Mouse (Mus musculus): ENCODE data around the gene Zfp366. TPM values are rescaled to one million over a fixed set of nuclear protein-coding genes. Genes with fewer than 3 reads are reported as not detected.
"Not testable (repeated sequence)": the region's sequence is repeated elsewhere in the genome, so short reads cannot be mapped to it uniquely, and the experiment has no call there.

Zfp366 gene
- total RNA-seq (2021): 10 to 100 TPM; 14.1 to 14.9 TPM
- long read RNA-seq, experiment 1, partial matches to known transcripts: 1 of 2 reads
- long read RNA-seq, experiment 1, other reads (novel, unspliced or antisense): 1 of 2 reads
- long read RNA-seq, experiment 2: 0 reads

DNA sequence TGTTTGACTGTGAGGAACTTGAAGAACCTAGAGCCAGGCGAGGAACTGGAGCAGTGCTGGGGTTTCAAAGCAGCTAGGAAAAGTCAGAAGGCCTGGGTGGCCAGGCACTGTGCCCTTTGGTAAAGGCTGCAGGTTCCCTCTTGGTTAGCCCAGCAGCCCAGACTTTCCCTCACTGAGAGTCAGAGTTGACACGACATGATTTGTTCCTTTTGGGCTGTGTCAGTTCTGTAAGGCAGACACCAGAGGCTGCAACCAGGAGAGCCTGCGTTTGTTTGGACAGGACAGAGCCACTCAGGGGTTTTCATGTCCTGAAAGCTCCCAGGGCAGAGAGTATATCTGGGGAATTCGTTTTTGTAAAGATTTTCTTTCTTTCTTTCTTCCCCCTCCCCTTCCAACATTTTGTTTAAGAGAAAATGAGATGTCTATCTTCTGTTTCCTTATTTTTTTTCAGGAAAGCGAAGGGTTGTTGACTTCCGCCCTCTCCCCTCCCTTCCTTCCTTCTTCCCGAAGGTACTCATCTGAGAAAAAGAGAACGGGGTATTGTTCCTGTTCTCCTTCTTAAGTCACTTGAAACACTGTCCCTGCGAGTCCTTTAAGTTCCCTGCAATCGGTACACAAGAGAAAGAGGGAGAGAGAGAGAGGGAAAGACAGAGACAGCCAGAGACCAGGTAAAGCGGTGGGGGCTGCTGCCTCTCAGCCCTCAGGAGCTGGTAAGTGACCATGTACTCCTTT is at the start of gene Zfp366:
Zfp366 (plus strand) TSS at position 669 of the 732 bp plus-strand sequence.
- DNase-seq: peak in 1 of 2 experiments; percentile 45

DNA sequence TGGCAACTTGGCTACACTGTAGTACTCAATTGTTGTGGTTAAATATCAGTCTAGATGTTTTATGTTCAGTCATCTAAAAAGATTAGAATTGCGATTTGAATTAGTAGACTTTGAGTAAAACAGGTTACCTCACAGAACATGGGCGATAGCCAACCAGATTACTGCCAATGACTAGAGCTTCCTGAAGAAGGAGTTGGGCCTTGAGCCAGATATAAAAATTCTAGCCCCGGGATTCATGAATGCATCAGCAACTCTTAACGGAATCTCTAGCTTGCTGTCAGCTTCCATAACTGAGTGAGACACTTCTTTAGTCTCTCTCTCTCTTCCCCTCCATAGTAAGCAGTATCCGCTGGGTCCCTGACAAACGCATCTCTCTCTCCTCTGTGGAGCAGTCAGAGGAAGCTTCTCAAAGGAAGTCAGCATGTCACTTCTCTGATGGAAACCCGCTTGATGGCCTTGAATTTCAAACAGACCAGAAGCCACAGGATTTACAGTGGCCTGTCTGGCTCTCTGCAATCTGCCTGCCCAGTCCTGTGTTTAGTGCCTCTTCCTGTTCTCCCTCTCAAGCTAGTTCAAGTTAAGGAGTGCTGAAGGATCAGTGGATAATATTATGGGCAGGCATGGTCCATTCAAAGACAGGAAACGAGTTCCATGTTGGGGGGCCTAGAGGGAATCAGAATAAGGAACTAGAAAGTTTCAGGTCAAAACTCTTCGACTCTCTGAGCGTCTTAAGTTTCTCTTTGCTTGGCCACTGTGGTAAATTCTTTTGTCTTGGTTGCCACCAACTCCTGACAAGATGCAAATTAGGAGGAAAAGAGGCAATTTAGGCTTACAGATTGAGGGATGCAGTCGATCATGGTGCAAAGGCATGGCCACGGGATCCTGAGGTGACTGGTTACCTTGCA is 46.0 kb upstream of the Zfp366 start:
- DNase-seq: no peak

DNA sequence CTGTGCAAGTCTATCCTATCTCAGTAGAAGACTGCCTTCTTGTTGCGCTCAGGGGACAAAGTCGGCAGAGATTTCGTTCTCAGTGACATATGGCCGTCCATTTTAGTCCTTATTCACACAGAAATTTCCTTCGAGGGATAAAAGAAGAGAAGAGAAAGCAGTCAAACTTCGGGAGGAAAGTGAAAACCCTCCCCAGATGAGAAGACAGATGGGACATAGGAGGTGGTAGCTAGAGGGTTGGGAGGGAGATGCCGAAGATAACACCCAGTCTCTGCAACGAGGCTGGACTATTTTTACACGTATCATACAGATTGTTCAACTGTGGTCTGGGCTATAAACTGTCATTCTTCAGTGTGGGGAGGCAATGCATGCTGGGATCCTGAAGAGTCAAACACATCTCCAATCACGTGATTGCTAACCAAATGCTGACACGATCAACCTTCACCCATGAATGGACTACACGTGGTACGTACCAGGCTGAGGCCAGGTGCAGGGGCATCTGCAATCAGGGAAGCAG is 38.2 kb upstream of the Zfp366 start:
- no peak for DNase-seq

DNA sequence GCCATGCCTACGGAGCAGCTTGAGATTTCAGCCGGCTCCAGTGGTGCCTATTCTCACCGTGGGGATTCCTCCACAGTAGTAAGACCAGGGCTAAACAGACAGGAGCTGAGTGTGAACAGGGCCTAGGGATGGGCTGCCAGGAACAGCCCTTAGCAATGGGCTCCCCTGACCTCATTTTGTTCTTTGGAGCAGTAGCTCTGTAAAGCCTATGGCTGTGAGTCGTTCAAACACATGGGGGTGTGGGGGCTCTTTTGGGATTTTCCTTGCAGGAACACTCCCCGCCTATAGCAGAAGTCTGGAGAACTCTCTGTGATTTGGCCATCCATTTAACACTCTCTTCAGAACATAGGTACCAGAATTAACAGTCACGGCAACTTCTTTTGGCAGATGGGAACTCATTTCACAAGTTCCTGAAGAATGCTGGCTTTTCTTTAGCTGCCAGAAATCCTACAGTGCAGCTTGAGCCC is 36.9 kb upstream of the Zfp366 start:
- DNase-seq: no peak

DNA sequence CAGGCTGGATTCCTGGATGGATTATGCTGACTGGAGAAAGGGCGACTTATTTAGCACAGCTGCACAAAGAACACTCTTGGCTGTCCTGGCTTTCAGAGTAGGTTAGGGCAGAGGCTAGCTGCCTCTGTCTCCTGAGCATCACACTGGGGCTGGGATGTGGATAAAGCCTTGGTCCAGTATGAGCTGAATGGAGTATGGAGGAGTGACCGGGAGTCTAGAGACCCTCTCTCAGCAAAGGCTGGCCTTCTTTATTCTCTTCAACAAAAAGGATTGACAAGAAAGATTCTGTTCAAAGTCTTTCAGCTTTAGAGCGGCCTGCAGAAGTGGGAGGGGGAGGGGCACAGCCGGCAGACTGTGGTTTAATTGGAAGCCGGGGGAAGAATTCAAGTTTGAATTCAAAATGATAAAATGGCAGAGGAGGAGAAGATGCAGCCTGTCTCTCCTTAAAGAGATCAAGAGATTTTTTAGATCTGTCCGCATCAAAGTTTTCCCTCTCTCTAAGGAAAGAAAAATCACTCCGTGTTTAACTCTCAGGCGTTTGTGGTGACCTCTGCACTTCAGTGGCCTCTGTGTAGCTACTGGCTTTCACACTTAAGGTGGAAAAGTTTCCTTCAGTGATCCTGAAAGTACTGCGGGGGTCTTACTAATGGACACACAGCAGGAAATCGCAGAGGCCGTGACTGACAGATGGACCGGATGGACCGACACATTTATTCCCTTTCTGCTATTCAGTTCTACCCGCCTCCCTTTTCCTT is 34.9 kb upstream of the Zfp366 start:
- DNase-seq: no peak

DNA sequence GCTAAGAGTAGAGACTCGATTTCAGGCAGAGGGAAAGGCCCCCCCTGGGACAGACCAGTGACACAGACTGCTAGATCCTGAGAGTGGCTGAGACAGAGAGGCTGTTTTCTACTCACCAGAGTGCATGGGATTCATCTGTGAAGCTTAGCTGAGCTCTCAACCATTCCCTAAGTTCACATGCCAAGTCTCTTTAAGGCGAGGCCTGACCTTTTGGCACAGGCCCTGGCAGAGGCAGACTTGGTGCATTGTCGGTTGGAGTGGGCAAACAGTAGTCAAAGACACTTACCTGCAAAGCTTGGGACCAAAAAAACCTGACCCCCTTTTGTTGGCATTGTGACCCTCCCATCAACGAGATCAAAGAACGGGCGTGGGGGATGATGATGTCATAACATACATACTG is 34.0 kb upstream of the Zfp366 start:
- no peak for DNase-seq

DNA sequence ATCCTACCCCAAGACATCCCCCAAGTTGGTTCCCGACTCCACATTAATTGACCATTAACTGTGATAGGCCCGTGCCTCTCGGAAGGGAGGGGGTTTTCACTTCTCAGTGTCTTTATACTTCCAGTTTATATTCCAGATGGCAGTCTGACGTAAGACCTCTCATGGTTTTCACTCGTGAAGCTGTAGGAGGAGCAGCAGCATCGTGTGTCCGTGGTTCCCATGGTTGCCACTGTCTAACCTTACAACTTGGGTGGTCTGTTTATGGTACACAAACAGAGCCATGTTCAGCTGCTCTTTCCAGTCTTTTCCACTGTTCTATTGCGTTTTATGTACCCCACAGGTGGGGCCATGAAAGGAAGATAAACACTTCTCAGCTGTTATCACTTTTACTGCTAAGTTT is 33.5 kb upstream of the Zfp366 start:
- DNase-seq: no peak

DNA sequence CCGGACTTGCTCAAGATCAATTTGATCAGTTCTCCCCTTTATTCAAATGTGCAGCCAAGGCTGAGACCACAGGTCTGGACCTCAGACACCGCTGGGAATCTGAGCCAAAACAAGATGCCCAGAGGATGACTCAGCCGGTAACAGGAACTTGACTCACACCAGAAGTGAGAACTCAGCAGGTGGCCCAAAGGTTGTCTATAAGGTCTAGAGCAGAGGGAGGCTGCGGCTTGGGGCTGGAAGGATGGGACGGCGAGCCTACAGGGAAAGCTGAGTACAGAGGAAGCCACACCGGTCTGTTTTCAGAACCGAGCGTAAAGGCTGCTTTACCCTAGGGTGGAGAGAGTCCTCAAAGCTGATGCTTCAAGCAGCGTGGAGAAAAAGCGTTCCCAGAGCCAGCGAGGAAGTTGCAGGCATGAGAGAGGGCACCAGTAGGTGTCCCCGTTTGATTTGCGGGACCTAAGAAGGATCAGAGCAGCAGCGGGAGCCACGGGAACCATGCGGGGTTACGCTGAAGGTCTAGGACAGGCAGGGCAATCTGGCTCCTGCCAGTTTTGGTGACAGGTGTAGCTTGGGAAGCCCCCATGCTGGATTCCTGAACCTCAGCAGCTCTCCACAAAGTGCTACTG is 32.2 kb upstream of the Zfp366 start:
- DNase-seq: no peak

DNA sequence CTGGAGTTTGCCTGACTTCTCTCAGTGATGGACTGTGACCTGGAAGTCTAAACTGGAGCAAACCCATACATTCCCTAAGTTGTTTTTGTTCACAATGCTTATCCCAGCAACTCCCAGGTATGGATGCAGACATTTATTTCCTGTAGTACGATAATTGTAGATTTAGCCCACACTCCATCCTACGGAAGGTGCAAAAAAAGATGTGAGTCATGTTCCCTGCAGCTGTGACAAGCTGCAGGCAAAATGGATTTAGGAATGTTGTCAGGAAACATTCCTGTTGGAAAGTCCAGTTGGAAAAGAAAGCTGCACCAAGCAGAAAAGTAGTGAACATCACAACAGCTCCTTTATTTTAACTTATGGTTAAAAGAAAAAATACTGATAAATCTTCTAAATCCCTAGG is 26.9 kb upstream of the Zfp366 start:
- DNase-seq: no peak

DNA sequence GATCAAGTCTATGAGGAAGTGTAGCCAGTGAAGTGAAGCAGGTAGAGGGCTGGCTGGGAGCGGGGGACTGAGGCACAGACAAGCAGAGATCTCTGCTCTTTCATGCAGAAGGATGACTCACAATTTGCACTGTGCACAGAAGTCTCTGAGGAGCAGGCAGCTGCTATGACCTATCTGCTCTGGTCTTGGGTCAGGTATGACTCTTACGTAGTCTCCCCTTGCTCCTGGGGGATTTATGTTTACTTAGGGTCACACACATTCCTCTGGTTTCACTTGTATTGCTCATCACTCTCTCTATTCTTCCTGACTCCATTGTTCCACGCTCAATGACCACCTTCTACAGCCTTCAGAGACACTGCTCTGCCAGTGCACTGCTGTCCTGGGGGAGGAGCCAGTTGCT is 25.9 kb upstream of the Zfp366 start:
- no peak for DNase-seq

DNA sequence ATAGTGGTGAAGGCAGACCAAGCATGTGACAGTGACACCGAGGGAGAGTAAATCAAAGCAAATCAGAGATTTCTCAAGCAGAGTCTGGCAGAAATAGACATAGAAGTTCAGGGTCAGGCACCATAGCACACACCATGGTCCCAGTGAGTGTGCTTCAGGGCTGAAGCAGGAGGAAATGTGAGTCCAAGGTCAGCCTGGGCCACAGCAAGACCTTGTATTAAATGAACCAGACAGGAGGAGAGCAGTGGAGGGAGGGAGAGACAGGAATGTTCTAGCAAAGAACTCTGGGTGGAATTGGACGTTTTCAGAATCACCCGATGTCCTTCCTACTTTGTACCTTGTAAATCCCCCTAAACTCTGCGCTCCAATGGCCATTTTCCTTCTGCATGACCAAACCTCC is 21.6 kb upstream of the Zfp366 start:
- DNase-seq: no peak

DNA sequence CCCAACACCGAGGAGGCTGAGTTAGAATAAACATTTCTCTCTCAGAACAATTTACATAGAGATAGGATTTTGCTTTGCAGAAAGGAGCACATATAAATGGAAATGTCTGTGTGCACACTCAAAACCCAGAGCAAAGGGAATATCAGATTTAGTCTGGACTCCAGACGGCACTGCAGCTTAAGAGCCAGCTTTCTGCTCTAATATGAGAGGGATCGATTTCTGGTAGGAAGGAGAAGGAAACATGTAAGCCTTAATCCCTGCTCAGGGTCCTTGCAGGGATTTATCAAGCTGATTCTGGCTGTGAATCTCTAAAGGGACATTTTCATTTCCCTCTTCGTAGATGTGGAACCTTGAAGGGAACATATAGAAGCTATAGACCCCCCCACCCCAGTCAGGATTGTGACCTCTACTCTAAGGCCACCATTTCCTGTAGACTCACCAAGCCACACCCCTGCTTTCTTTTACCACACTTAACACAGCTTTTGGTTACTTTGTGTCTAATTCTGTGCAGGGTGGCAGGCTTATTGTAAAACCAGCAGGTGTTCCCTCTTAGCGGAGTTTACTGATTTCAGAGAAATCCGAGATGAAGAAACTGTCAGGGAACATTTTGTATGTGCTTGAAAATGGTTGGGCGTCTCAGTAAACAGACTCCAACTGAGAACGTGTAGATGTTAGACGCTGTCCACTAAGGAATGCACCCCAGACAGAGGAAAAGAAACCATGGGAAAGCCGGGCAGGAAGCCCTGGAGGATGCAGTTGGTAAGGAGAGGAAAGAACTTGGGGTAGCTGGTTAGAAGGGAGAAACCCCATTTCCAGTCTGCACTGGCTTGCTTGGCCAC is 20.9 kb upstream of the Zfp366 start:
- DNase-seq: no peak

DNA sequence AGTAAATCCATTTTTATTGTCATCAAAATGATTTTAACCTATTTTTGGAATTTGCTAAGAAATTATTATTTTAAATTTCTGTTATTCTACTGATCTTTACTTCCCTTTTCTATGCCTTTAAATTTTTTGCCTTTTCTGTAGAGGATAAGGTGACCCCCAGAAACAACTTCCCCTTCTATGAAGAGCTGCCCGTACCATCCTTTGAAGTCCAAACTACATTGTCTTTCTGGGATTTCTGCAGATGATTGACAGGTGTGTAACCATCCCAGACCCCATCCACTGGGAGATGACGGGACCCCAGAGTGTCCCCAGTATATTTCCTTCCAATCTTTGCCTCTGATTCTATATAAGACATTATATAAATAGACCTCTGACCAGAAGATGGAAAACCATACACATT is 20.3 kb upstream of the Zfp366 start:
- no peak for DNase-seq

DNA sequence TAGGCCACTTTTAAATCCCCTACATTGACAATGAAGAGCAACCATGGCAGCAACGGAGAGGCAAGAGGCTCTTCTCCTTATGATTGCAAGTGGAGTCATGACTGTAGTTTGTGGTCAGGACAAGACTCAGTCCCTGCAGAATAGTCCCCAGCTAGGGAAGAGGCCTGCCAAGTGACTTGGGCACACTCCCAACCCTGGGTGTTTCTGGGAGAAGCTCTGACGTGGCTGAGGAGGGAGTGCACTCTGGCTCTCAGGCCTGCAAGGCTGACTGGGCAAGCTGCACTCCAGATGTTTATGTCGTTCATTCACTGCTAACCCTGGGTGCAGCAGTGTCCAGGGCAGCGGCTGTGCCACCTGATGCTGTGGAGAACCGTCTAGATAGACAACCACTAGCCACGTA is 15.2 kb upstream of the Zfp366 start:
- peak; percentile 92 to 94 for DNase-seq

DNA sequence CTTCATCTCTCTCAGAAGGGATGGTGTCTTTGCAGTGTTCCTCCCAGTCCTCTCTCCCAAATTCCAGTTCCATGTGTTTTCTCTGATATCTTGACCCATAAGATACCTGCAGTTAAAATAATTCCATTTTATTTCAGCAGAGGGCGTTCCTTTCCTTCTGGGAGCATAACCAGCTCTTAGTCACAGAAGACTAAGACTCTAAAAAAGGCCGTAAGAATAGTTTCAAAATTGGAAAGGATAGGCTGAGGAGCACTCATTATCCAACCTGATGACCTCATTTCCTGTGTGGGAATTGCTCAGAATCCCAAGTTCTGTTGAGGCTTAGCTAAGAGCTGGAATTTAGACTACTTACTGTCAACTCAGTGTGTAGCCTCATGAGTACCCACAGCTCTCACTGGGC is 14.3 kb upstream of the Zfp366 start:
- DNase-seq: peak; percentile 38 to 76

DNA sequence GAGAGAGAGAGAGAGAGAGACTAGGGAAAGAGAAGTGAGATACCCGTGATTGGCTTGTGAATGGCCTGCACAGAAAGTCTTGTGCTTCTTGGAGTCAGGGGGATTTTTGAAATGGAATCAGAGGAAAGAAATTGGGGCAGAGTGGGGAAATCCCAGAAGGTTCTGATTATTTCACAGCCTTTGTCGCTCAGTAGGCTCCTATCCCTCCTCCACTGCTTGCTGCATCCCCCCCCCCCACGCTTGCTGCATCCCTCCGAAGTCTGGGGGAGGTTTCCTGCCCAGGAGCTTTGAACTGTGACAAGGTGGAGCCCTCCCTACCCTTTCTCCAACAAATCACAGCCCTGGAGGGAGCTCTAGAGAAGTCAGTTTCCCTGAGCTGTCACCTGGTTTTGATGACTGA is 10.8 kb upstream of the Zfp366 start:
- DNase-seq: no peak

DNA sequence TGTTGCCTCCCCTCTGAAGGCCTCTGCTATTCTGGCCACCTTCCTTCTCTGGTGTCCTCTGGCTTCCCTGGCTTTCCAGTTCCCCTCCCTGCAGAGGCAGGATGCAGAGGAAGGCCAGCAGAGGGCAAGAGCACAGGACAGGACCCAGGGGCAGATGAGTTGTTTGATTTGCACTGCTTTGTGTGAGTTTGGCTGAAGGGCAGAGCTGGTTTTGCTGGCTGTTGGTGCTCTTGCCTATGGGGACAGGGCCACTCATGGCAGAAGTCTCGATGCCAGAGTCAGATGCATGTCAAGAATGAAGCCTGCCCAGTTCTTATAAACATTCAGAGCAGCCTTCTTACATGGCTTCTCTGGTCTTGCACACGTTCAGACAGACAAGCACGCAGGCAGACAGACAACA is 1.8 kb upstream of the Zfp366 start:
- not testable (repeated sequence) for DNase-seq

DNA sequence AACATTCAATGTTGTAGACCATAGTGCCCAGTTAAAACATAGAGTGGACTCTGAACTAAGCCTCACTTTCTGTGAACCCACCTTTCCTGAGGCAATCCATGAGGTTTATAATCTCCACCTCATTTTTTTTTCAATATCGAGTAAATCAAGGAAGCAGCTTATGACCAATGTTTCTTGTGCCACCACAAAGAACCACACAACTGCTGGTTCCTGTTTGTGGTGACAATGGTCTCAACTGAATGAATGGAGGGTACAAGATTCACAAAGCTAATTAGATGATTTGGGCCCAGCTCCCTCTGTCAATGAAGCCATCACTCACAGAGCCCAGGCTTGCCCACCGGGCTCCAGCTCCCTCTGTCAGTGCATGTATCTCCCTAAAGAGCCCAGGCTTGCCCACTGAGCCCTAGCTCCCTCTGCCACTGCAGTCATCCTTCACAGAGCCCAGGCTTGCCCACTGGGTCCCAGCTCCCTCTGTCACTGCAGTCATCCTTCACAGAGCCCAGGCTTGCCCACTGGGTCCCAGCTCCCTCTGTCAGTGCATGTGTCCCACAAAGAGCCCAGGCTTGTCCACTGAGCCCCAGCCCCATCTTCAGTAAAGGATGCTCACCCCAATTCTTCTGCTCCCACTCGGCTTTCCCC is 1.2 kb upstream of the Zfp366 start:
- no peak for DNase-seq

DNA sequence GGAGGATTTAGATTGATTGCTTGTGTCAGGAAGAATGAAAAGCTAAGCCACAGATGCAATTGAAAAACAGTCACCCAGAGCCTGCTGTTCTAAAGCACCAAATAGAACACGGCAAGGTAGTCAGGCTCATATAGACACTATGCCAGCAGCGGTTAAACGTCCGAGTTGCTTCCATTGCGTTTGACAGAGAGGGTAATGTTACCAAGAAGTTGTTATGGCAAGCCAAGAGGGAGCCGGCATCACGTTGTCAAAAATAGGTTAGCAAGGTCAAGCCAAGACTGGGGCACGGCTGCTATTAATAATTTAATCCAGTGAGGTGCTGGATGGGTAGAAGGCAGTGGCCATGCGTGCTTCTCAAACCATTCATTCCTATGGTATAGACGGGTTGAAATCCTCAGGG is 950 bp downstream of the Zfp366 start:
- peak; percentile 69 to 77 for DNase-seq

DNA sequence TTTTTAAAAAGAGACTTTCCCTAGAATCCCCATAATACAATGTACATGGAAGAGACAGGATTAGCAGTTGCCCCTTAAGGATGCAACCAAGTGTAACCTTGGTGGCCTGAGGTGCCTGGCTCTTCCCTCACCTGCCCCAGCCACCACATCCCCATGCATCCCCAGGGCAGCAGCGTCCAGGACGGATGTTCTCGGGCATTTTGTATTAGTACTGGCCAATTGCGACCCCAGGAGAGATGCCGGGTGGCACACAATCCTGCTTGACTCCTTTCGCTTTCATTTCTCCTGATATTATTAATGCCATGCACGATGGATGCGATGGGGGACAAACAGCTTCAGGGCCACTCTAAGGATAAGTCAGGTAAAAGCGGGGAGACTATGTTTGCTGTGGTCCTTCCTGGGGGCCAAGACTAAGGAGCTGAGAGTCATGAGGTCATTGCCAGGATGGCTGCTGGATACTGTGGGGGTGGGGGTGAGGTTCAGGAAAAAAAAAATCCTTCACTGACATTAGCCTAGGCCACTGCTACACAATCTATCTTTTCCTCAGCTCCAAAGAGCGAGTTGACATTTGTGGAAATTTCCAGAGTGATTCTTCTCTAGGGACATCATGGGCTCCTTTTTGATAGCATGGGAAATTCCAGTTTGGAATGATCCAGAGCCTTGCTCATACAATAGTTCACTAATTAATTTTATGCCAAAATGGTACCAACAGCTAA is 1.7 kb downstream of the Zfp366 start:
- no peak for DNase-seq
